ENCODE assay signal across 11 mouse cellular contexts in genomic region chr8:25463532-25463931, GRCm38 (mm10).
DNase-seq lines count a peak whose midpoint lies in the region; ATAC-seq lines count a peak whose summit lies in the region.
"Had no signal": no experiment of that assay in that cellular context is flagged by ENCODE, and none has a peak within 500 bp of the region (broad histone marks: within the 10 kb centered on the region; RNA-seq: fewer than 3 reads in every experiment).

No protein-coding gene starts in this region.

- no peak overlapping the region for H3K9ac ChIP-seq in heart, embryonic 15.5 days
- no peak overlapping the region for H3K9ac ChIP-seq in stomach, embryonic 16.5 days (ENCODE audit: low read length)
- H3K9ac ChIP-seq: liver, embryonic 14.5 days had no signal

- 17% methylated on average over 9 of the region's 9 CpGs for WGBS in heart, embryonic 15.5 days
- 24% methylated on average over 9 of the region's 9 CpGs for WGBS in stomach, embryonic 16.5 days

- DNase-seq in heart, postnatal 36 days, result no peak
- DNase-seq in right cerebral cortex, adult 18-20 months, result peak; percentile 26
- DNase-seq in right cerebral cortex, postnatal 14 days, result no peak
- peak; percentile 40 for DNase-seq in kidney, adult 9 months
- DNase-seq in urinary bladder, postnatal 36 days (ENCODE audit: low spot score in 2 of 2), result no peak
- DNase-seq in layer of hippocampus, adult 8-10 months (ENCODE audit: low spot score in 2 of 2), result no peak
- DNase-seq: heart, adult 2 months had no signal

- no peak for ATAC-seq in heart, embryonic 15.5 days (replicated peaks; ENCODE audit: insufficient number of reproducible peaks, insufficient read depth, low FRiP score, low read depth)
- ATAC-seq in stomach, embryonic 16.5 days (ENCODE audit: insufficient read depth, low FRiP score), result no peak

- peak overlapping the region; percentile 35; the same call in 1 of the 2 replicates for H3K27ac ChIP-seq in heart, embryonic 15.5 days
- H3K27ac ChIP-seq in stomach, embryonic 16.5 days (ENCODE audit: low read length), result 0 out of 2 replicates have a peak overlapping the region, but pooled peaks have one; percentile 4
- H3K27ac ChIP-seq: heart, adult 2 months; liver, embryonic 14.5 days had no signal

- no peaks in the 10 kb centered on the region for H3K36me3 ChIP-seq in heart, embryonic 15.5 days
- no peaks in the 10 kb centered on the region for H3K36me3 ChIP-seq in stomach, embryonic 16.5 days (ENCODE audit: control insufficient read depth, insufficient read depth, low read length)
- H3K36me3 ChIP-seq: G1E had no signal

- H3K4me2 ChIP-seq in heart, embryonic 15.5 days, result peak overlapping the region; percentile 21; the same call in 1 of the 2 replicates
- H3K4me2 ChIP-seq in stomach, embryonic 16.5 days (ENCODE audit: low read depth, low read length), result no peak overlapping the region

- no peak overlapping the region for H3K4me3 ChIP-seq in heart, embryonic 15.5 days
- no peak overlapping the region for H3K4me3 ChIP-seq in stomach, embryonic 16.5 days (replicated peaks; ENCODE audit: low read length)
- H3K4me3 ChIP-seq: heart, adult 2 months had no signal

- intact Hi-C loops in heart, postnatal 36 days (cut with DNase I), result no loop called here

- H3K4me1 ChIP-seq in heart, embryonic 15.5 days (replicated peaks), result peaks cover 20% of the 10 kb centered on the region
- H3K4me1 ChIP-seq in stomach, embryonic 16.5 days (ENCODE audit: control insufficient read depth, insufficient read depth, low read length), result peaks cover 36% of the 10 kb centered on the region

- H3K27me3 ChIP-seq in heart, embryonic 15.5 days, result 0 out of 2 replicates have a peak, but pooled peaks cover 3% of the 10 kb centered on the region
- H3K27me3 ChIP-seq in stomach, embryonic 16.5 days (ENCODE audit: control insufficient read depth, insufficient read depth, low read length), result no peaks in the 10 kb centered on the region

- H3K9me3 ChIP-seq in heart, embryonic 15.5 days (replicated peaks), result no peaks in the 10 kb centered on the region
- H3K9me3 ChIP-seq in stomach, embryonic 16.5 days (replicated peaks; ENCODE audit: control insufficient read depth, low read length), result no peaks in the 10 kb centered on the region
- H3K9me3 ChIP-seq: G1E had no signal

Comparison
In these comparisons a context has a peak if more than half of its experiments do, and no peak if none do; other contexts are left out.
1. DNase-seq: peak in right cerebral cortex, adult 18-20 months (single experiment) and kidney, adult 9 months (single experiment); none in heart, postnatal 36 days (0 of 2), right cerebral cortex, postnatal 14 days (single experiment), urinary bladder, postnatal 36 days (0 of 2) and layer of hippocampus, adult 8-10 months (0 of 2).